Mouse (Mus musculus) cerebellum, adult 2 months (tissue): ENCODE measurements around the gene Pawr. TPM values are rescaled to one million over a fixed set of nuclear protein-coding genes. Genes with fewer than 3 reads are reported as not detected.

ENCODE experiments used
- DNase-seq, 2 experiments: peaks; one replicate each; pipeline ENCODE4 v3.0.0; 2021
- H3K27ac ChIP-seq: fragments of 200-500 bp; 2 replicates; pipeline ENCODE4 v1.5.1; 2012; ENCODE audit warnings: low read length, control low read depth, inconsistent platforms; ENCODE audit not compliant: insufficient read depth
- H3K27me3 ChIP-seq: fragments of 200-500 bp; 2 replicates; pipeline ENCODE4 v1.6.1; 2012; ENCODE audit warnings: inconsistent platforms, mild to moderate bottlenecking, low read length, moderate library complexity; ENCODE audit not compliant: control insufficient read depth, insufficient read depth
- H3K4me1 ChIP-seq: fragments of 200-500 bp; 2 replicates; pipeline ENCODE4 v1.6.1; 2011; ENCODE audit warnings: low read length; ENCODE audit not compliant: control insufficient read depth, insufficient read depth
- H3K4me3 ChIP-seq: fragments of 200-500 bp; replicated peaks from 2 replicates; pipeline ENCODE3; 2011; ENCODE audit warnings: mild to moderate bottlenecking, low read depth, low read length, control low read depth; ENCODE audit not compliant: insufficient read depth
- CTCF ChIP-seq: fragments of 200-500 bp; IDR thresholded peaks from 2 replicates; pipeline ENCODE4 v1.5.1; 2011; ENCODE audit warnings: low read depth, mild to moderate bottlenecking, control low read depth, low read length, moderate library complexity, borderline replicate concordance; ENCODE audit not compliant: insufficient read depth
- POLR2A ChIP-seq: fragments of 200-500 bp; IDR thresholded peaks from 2 replicates; pipeline ENCODE4 v1.6.1; 2011; ENCODE audit warnings: low read length, control low read depth, borderline replicate concordance; ENCODE audit not compliant: insufficient read depth
- whole genome bisulfite sequencing: fragments of 180-500 bp; shearing (Covaris S2); methylation state at CpG from one replicate; pipeline ENCODE4 v1.1.7; 2018; 5-methylcytosine and 5-hydroxymethylcytosine counted together
- polyA plus RNA-seq: library from polyadenylated mRNA; depleted of rRNA; stranded (reverse); fragments of >200 nt; gene quantifications from 2 replicates; pipeline ENCODE4 v1.2.3, GENCODE M21; 2012

Pawr gene
- polyA plus RNA-seq, 1 experiment, result 1.3 TPM

DNA sequence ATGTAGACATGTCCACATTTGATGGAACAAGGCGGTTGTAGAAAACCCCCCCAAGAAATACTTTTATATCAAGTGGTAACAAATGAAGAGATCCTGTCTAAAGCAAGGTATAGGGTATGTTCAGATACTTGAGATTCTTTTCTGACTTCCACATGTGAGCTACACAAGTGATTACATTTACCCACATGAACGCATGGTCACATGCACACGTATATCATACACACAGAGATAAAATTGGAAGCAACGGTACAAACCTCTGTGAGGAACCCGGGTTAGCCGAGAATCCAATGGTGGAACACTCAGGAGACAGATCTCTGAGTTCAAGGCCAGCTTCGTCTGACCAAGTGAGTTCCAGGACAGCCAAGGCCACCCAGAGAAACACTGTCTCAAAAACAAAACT is 3.6 kb upstream of the Pawr start:
- H3K27me3 ChIP-seq, result no peaks in the 10 kb centered on the region
- 0 out of 2 replicates have a peak, but pooled peaks cover 3% of the 10 kb centered on the region for H3K4me1 ChIP-seq
- H3K27ac ChIP-seq, result no peak overlapping the region
- DNase-seq, result no peak
- no peak for TF ChIP-seq CTCF
- TF ChIP-seq POLR2A, result no peak
- no peak overlapping the region for H3K4me3 ChIP-seq
- 87% methylated on average over 7 of the region's 7 CpGs for WGBS

GRCm38 (mm10) chr10:108328983-108329382 is 2.9 kb upstream of the Pawr start:
- 0 out of 2 replicates have a peak, but pooled peaks cover 3% of the 10 kb centered on the region for H3K4me1 ChIP-seq
- no peak overlapping the region for H3K27ac ChIP-seq
- WGBS, result 89% methylated on average over 12 of the region's 12 CpGs
- TF ChIP-seq CTCF (no peak), POLR2A (no peak)
- no peaks in the 10 kb centered on the region for H3K27me3 ChIP-seq
- no peak for DNase-seq
- no peak overlapping the region for H3K4me3 ChIP-seq

- WGBS, result 89% methylated on average over 5 of the region's 5 CpGs
- TF ChIP-seq CTCF (no peak), POLR2A (no peak)
Observed at GRCm38 (mm10) chr10:108329771-108330170, 2.1 kb upstream of the Pawr start.

DNA sequence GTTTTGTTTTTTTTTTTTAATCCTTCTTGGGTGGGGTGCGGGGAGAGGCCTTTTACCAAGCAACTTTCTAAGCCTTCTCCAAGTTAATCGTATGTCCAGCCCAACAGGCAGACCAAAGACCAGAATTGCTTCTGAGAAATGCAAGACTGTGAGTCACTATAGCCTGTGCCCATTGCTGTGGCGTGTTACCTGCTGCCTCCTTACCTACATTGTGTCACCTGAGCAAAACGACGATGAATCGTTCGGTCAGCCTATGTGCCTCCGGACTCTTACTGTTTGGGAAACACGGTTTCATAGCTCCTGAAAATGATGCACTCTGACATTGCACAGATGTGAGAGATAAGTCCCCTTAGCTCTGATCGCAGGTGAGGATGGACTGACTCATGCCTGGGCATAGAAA is 957 bp upstream of the Pawr start:
- Histone ChIP-seq H3K27me3 (no peaks in the 10 kb centered on the region), H3K4me3 (peak overlapping the region; percentile 18), H3K27ac (no peak overlapping the region), H3K4me1 (0 out of 2 replicates have a peak, but pooled peaks cover 3% of the 10 kb centered on the region)
- 12% methylated on average over 10 of the region's 10 CpGs for WGBS
- TF ChIP-seq CTCF, result no peak
- TF ChIP-seq POLR2A, result no peak
- no peak for DNase-seq

More at GRCm38 (mm10) chr10:108329771-108330170, 2.1 kb upstream of the Pawr start:
- Histone ChIP-seq H3K4me1 (0 out of 2 replicates have a peak, but pooled peaks cover 3% of the 10 kb centered on the region), H3K27me3 (no peaks in the 10 kb centered on the region), H3K4me3 (no peak overlapping the region), H3K27ac (no peak overlapping the region)
- DNase-seq, result no peak

GRCm38 (mm10) chr10:108332571-108333541 is 935 bp downstream of the Pawr start:
- Histone ChIP-seq H3K27me3 (no peaks in the 10 kb centered on the region), H3K4me3 (peak overlapping the region; percentile 76), H3K27ac (no peak overlapping the region), H3K4me1 (0 out of 2 replicates have a peak, but pooled peaks cover 3% of the 10 kb centered on the region)
- peak; percentile 35 to 52 for DNase-seq
- WGBS, result 1% methylated on average over 129 of the region's 129 CpGs
- TF ChIP-seq CTCF (no peak), POLR2A (no peak)

- H3K27me3 ChIP-seq, result no peaks in the 10 kb centered on the region
- no peak overlapping the region for H3K27ac ChIP-seq
- DNase-seq, result no peak
- H3K4me1 ChIP-seq, result 0 out of 2 replicates have a peak, but pooled peaks cover 3% of the 10 kb centered on the region
- no peak overlapping the region for H3K4me3 ChIP-seq
- WGBS, result 14% methylated on average over 12 of the region's 12 CpGs
- TF ChIP-seq POLR2A (no peak), CTCF (no peak)
Observed at GRCm38 (mm10) chr10:108333642-108334041, 1.7 kb downstream of the Pawr start.

- no peaks in the 10 kb centered on the region for H3K27me3 ChIP-seq
- TF ChIP-seq POLR2A, result no peak
- TF ChIP-seq CTCF, result no peak
- 85% methylated on average over 1 of the region's 1 CpGs for WGBS
- 0 out of 2 replicates have a peak, but pooled peaks cover 3% of the 10 kb centered on the region for H3K4me1 ChIP-seq
- no peak overlapping the region for H3K27ac ChIP-seq
- DNase-seq, result no peak
- no peak overlapping the region for H3K4me3 ChIP-seq
Observed at GRCm38 (mm10) chr10:108334096-108334495, 2.2 kb downstream of the Pawr start.

GRCm38 (mm10) chr10:108335736-108336292 is 3.9 kb downstream of the Pawr start:
- DNase-seq, result no peak
- Histone ChIP-seq H3K27ac (no peak overlapping the region), H3K4me3 (no peak overlapping the region), H3K27me3 (no peaks in the 10 kb centered on the region), H3K4me1 (0 out of 2 replicates have a peak, but pooled peaks cover 3% of the 10 kb centered on the region)
- WGBS, result 94% methylated on average over 10 of the region's 10 CpGs
- no peak for TF ChIP-seq POLR2A
